Mouse (Mus musculus) liver, embryonic 18 days (tissue): ENCODE measurements around the gene Gm21915. TPM values are rescaled to one million over a fixed set of nuclear protein-coding genes. Genes with fewer than 3 reads are reported as not detected.

Source experiments
- polyA plus RNA-seq: library from polyadenylated mRNA; depleted of rRNA; stranded (reverse); fragments of >200 nt; gene quantifications from 2 replicates; pipeline ENCODE4 v1.2.3, GENCODE M21; 2012; rRNA removed

Gene Gm21915
- polyA plus RNA-seq: not detected in 2 replicates

GRCm38 (mm10) chr9:40670313-40670712 is at the start of gene Gm21915:
TSS of gene Gm21915 (plus strand) at chr9:40670613.

GRCm38 (mm10) chr9:40685801-40686420 is 15.5 kb downstream of the Gm21915 start, which contains the start of gene Clmp:
TSS of gene Clmp (plus strand) at chr9:40685962.

Other genes starting within 250 kb of the Gm21915 start
- 1.6 and 2.0 TPM in 2 replicates for gene Gramd1b, start 139.2 kb upstream of the Gm21915 start, polyA plus RNA-seq
- gene Clmp, start 15.3 kb downstream of the Gm21915 start, polyA plus RNA-seq: 0.53 and 0.67 TPM in 2 replicates
- gene Hspa8, start 130.4 kb downstream of the Gm21915 start, polyA plus RNA-seq: 780 and 1,142 TPM in 2 replicates
- gene Bsx, start 203.5 kb downstream of the Gm21915 start, polyA plus RNA-seq: 0.01 TPM in 2 replicates